Mouse (Mus musculus) heart, postnatal 0 days (tissue): ENCODE measurements around the gene Bmp8b. TPM values are rescaled to one million over a fixed set of nuclear protein-coding genes. Genes with fewer than 3 reads are reported as not detected.
A peak's percentile ranks its signal among the peaks of the same experiment; 100 is the strongest.

Experiments
- ATAC-seq: fragments of 200-750 bp; cut with Nextera tagmentation; 2 replicates; pipeline ENCODE4 v1.8.0; 2017; ENCODE audit warnings: low read depth, moderate number of reproducible peaks, moderate library complexity; ENCODE audit not compliant: insufficient read depth
- DNase-seq: peaks from one replicate; pipeline ENCODE4 v3.0.0-alpha.2; 2016; ENCODE audit warnings: low spot score
- H3K27ac ChIP-seq: fragments of 300-500 bp; sonication (generic); 2 replicates; pipeline ENCODE4 v1.5.1; 2014; ENCODE audit warnings: low read depth, mild to moderate bottlenecking
- H3K27me3 ChIP-seq: fragments of 300-500 bp; sonication (generic); 2 replicates; pipeline ENCODE4 v1.6.1; 2014; ENCODE audit warnings: low read length, mixed read lengths; ENCODE audit not compliant: control insufficient read depth, insufficient read depth
- H3K36me3 ChIP-seq: fragments of 300-500 bp; sonication (generic); replicated peaks from 2 replicates; pipeline ENCODE4 v1.6.1; 2014; ENCODE audit warnings: low read length, mixed read lengths; ENCODE audit not compliant: control insufficient read depth, insufficient read depth
- H3K4me1 ChIP-seq: fragments of 300-500 bp; sonication (generic); 2 replicates; pipeline ENCODE4 v1.6.1; 2014; ENCODE audit warnings: antibody characterized with exemption; ENCODE audit not compliant: control insufficient read depth, insufficient read depth
- H3K4me2 ChIP-seq: fragments of 300-500 bp; sonication (generic); 2 replicates; pipeline ENCODE4 v1.6.1; 2014; ENCODE audit warnings: low read depth, mild to moderate bottlenecking, low read length, moderate library complexity
- H3K4me3 ChIP-seq: fragments of 300-500 bp; sonication (generic); 2 replicates; pipeline ENCODE4 v1.5.1; 2014; ENCODE audit warnings: low read depth, low read length
- H3K9ac ChIP-seq: fragments of 300-500 bp; sonication (generic); replicated peaks from 2 replicates; pipeline ENCODE4 v1.6.1; 2014; ENCODE audit warnings: low read depth, low read length, mixed read lengths
- H3K9me3 ChIP-seq: fragments of 300-500 bp; sonication (generic); replicated peaks from 2 replicates; pipeline ENCODE4 v1.6.1; 2016; ENCODE audit warnings: low read length; ENCODE audit not compliant: control insufficient read depth
- CTCF ChIP-seq: IDR thresholded peaks from 2 replicates; pipeline ENCODE4 v1.5.1; 2016; ENCODE audit warnings: antibody characterized with exemption, control low read depth, low read depth
- EP300 ChIP-seq: IDR thresholded peaks from 2 replicates; pipeline ENCODE4 v1.6.1; 2016; ENCODE audit warnings: antibody characterized with exemption, low read depth
- WGBS: fragments of 180-500 bp; shearing (Covaris S2); extraction: QIAGEN DNeasy Blood & Tissue Kit; methylation state at CpG from one replicate; pipeline ENCODE4 v1.1.7; 2014; 5-methylcytosine and 5-hydroxymethylcytosine counted together
- polyA plus RNA-seq: library from polyadenylated mRNA; unstranded; fragments of >200 nt; fragmentation: Nextera tagmentation; extraction: Ambion mirVana; gene quantifications from 2 replicates; pipeline ENCODE4 v1.2.1, GENCODE M21; 2015
- total RNA-seq: library from RNA; depleted of rRNA; stranded (reverse); fragments of >200 nt; gene quantifications from 2 replicates; pipeline ENCODE4 v1.2.3, GENCODE M21; 2014; ENCODE audit warnings: low replicate concordance

Gene Bmp8b
- total and polyA plus RNA-seq, 2 experiments from 2014 or later = 0.10 TPM; not detected in 1

GRCm38 (mm10) chr4:123127051-123127450 is 22.1 kb downstream of the Bmp8b start:
- no peak for DNase-seq
- no peak overlapping the region for H3K4me2 ChIP-seq
- H3K36me3 ChIP-seq = peaks cover 66% of the 10 kb centered on the region
- no peaks in the 10 kb centered on the region for H3K27me3 ChIP-seq
- no peak overlapping the region for H3K4me3 ChIP-seq
- H3K9me3 ChIP-seq = no peaks in the 10 kb centered on the region
- ATAC-seq = no peak
- no peak overlapping the region for H3K9ac ChIP-seq
- WGBS = 84% methylated on average over 4 of the region's 4 CpGs
- no peaks in the 10 kb centered on the region for H3K4me1 ChIP-seq
- no peak overlapping the region for H3K27ac ChIP-seq
- TF ChIP-seq CTCF (no peak), EP300 (no peak)

DNA sequence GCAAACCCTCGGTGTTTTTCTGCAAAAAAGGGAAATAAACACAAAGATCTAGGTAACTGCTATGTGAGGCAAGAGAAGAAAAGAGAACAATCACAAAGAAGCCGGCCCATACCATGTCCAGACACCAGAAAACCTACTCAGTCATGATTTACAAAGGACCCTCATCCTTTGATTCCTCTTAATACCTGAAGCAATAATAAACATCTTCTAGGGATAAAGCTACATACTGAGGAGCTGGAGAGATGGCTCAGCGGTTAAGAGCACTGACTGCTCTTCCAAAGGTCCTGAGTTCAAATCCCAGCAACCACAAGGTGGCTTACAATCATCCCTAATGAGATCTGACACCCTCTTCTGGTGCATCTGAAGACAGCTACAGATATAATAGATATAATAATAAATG is 32.6 kb downstream of the Bmp8b start:
- Histone ChIP-seq H3K9ac (no peak overlapping the region), H3K27ac (no peak overlapping the region), H3K36me3 (peaks cover 41% of the 10 kb centered on the region), H3K9me3 (no peaks in the 10 kb centered on the region), H3K4me1 (peaks cover 11% of the 10 kb centered on the region), H3K27me3 (no peaks in the 10 kb centered on the region), H3K4me2 (no peak overlapping the region), H3K4me3 (no peak overlapping the region)
- TF ChIP-seq CTCF (no peak), EP300 (no peak)
- no peak for DNase-seq
- no peak for ATAC-seq
- WGBS = 84% methylated on average over 3 of the region's 3 CpGs

GRCm38 (mm10) chr4:123139513-123140154 is 34.7 kb downstream of the Bmp8b start, which contains the start of gene Ppie:
Ppie (minus strand) TSS chr4:123139951.
- H3K27ac ChIP-seq = peak within 1 kb of the TSS; percentile 89
- DNase-seq (peak; percentile 90), ATAC-seq (peak; percentile 97)
- H3K4me2 ChIP-seq = peak within 1 kb of the TSS; percentile 67
- TF ChIP-seq CTCF = 0 out of 2 replicates have a peak, but pooled peaks have one; percentile 12
- TF ChIP-seq EP300 = no peak
- no peaks in the 10 kb centered on the region for H3K9me3 ChIP-seq
- peak within 1 kb of the TSS; percentile 66 for H3K4me3 ChIP-seq
- H3K4me1 ChIP-seq = peaks cover 11% of the 10 kb centered on the region
- peak within 1 kb of the TSS; percentile 23 for H3K9ac ChIP-seq
- no peaks in the 10 kb centered on the region for H3K27me3 ChIP-seq
- WGBS = under 1% methylated on average over 34 of the region's 34 CpGs
- H3K36me3 ChIP-seq = peaks cover 22% of the 10 kb centered on the region

GRCm38 (mm10) chr4:123147446-123148150 is 42.6 kb downstream of the Bmp8b start:
- Histone ChIP-seq H3K4me2 (no peak overlapping the region), H3K27me3 (no peaks in the 10 kb centered on the region), H3K9ac (no peak overlapping the region), H3K36me3 (no peaks in the 10 kb centered on the region), H3K4me3 (no peak overlapping the region), H3K27ac (no peak overlapping the region), H3K9me3 (no peaks in the 10 kb centered on the region), H3K4me1 (no peaks in the 10 kb centered on the region)
- 62% methylated on average over 5 of the region's 5 CpGs for WGBS
- ATAC-seq = no peak
- no peak for DNase-seq
- no peak for TF ChIP-seq CTCF
- no peak for TF ChIP-seq EP300

- DNase-seq (no peak), ATAC-seq (no peak)
- Histone ChIP-seq H3K4me1 (no peaks in the 10 kb centered on the region), H3K27me3 (0 out of 2 replicates have a peak, but pooled peaks cover 4% of the 10 kb centered on the region), H3K36me3 (no peaks in the 10 kb centered on the region), H3K9me3 (no peaks in the 10 kb centered on the region), H3K4me3 (no peak overlapping the region), H3K4me2 (no peak overlapping the region), H3K9ac (no peak overlapping the region), H3K27ac (no peak overlapping the region)
- TF ChIP-seq CTCF = no peak
- 75% methylated on average over 4 of the region's 4 CpGs for WGBS
These were observed 47.0 kb downstream of the Bmp8b start for GRCm38 (mm10) chr4:123152003-123152402.
